Mouse (Mus musculus): ENCODE results near the gene Hyal2.

Hyal2 gene

GRCm38 (mm10) chr9:107586974-107587832 lies 19.5 kb downstream of the Hyal2 start, which contains the start of gene Ifrd2:
Gene Ifrd2, plus strand, starts transcription at chr9:107587642.
- peak; percentile 93 to 95 for DNase-seq (ENCODE audit: low read depth in 1 of 2, low spot score in 2 of 2)

DNA sequence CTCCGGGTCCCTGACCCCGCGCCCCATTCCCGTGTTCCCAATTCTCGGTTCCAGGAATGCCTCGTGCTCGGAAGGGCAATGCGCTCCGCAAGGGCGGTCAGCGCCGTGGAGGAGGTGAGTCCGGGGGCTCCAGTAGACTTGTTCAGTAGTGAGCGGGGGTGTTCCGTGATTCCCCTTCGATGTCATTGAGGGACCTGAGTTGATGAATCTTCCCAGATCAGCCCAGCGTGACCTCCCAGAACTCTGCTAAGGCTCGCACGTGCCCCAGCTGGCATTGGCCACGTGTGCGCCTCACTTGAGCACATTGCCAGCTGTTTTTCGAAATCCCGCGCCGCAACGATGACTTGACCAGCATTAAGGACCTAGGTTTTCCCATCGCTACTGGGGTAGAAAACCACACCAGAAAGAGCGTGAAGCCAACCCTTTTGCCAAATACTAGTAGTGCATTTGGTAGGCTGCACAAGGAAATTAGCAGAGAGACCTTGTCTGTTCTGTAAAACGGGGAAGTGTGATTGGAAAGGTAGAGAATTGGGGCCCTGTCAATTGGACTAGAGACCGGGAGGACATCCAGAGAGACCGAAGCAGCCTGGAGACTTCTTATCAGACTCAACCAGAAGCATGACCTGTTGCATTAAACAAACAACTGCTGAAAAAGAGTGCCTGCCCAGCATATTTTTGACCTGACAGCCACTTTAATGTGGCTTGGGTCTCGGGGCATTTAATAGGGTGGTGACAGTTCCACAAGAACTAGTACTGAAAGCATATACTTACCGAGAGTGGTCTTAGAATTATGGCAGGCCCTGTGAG lies 20.3 kb downstream of the Hyal2 start:
- no peak for DNase-seq (ENCODE audit: low read depth in 1 of 2, low spot score in 2 of 2)

GRCm38 (mm10) chr9:107590058-107590772 lies 22.5 kb downstream of the Hyal2 start:
- DNase-seq (ENCODE audit: low read depth in 1 of 2, low spot score in 2 of 2), result no peak

GRCm38 (mm10) chr9:107590773-107591060 lies 23.0 kb downstream of the Hyal2 start:
- DNase-seq (ENCODE audit: low read depth in 1 of 2, low spot score in 2 of 2), result no peak

DNA sequence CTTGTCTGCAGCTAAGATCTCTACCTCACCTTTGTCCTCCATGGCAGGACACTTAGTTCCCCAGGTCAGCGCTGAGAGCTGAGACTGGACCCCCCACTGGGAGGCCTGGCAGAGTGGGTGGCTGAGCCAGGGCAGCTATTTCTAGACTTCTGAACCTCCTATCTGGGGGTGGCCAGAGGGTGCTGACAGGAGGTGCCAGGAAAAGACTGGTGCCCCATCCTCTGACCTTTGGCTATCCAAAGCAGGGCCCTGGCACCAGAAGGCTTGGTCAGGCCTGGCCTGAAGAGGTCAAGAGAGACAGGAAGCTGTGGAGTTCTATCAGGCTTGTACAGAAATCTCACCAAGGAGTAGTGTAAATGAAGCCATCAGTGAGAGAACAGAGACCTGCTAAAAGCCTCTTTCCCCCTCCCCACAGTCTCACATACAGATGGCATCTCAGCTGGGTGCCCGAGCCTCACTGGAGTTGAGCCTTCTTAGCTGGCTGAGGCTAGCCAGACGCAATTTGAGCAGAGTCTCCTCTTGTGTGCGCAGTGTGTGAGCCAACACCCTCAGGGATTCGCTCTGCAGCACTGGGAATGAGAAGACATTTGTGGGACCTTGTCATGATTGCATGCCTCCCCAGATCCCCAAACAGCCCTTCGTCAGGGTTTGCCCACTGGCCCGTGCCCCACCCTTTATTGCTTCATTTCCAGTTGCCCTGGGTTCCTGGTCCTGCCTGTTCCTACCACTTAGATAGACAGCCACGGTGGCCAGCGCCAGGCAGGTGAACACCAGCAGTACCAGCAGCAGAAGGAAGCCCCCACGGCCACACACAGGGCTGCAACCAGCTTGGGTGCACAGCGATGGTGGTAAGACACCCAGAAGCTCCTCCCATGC lies 25.6 kb downstream of the Hyal2 start:
- no peak for DNase-seq (ENCODE audit: low read depth in 1 of 2, low spot score in 2 of 2)

GRCm38 (mm10) chr9:107594281-107595062 lies 26.7 kb downstream of the Hyal2 start:
- DNase-seq (ENCODE audit: low read depth in 1 of 2, low spot score in 2 of 2), result no peak

DNA sequence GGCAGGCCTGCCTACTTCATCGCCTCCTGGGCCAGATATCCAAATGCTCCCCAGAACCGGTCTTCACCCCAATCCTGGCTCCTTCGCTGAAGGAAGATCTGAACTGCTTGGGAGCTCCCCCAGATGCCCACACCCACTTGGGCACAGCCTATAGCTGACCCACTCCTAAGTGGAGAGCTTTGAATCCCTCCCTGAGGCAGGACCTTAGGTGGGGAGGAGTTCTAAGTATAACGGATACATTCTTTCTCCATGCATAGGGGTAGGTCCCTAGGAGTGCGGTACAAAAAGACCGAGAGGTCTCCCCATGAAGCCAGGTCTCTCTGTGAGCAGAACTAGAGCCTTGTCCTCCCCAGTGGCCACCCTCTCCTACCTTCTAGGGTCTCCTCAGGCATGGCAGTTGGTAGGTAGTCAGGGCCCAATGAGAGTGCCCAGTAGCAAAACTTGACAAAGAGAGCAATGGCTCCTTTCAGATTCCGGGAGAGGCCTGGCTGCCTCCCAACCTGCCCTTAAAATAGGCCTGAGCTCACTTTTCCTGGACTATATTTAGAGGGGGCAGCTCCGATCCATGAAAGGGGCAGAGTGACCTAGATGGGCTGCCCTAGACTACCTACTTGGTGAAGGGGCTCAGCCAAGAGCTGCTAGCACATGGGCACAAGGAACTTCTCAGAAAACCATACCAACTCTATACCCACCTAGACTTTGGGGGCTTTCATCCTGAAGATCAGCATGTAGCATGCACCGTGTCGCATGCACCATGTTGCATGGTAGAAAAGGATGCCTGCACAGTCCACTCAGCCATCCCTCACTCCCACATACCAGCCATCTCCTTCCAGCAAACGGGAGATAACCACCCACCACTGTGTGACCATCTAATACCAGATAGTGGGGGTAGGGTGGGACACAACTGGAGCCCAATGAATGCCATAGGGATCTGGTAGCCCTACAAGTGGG lies 29.1 kb downstream of the Hyal2 start:
- no peak for DNase-seq (ENCODE audit: low read depth in 1 of 2, low spot score in 2 of 2)

DNA sequence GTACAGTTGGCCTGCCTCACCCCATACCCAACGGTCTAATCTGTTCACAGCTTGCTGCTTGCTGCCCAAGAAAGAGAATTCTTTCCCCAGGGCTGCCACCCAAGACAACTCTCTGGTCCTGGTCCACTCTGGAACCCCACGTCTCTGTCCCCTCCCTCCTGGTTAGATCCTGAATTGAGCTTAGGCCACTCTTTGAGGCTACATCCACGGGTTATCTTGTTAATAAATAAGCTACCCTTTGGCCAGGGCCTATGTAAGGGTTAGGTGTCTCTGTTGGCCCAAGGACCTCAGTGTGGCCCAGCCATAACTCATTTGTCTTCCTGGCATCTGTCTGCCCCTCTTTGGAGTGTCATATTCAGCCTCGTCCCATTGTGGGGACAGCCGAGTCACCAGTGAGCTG lies 30.6 kb downstream of the Hyal2 start:
- no peak for DNase-seq (ENCODE audit: low read depth in 1 of 2, low spot score in 2 of 2)

- no peak for DNase-seq (ENCODE audit: low read depth in 1 of 2, low spot score in 2 of 2)
These were observed 31.7 kb downstream of the Hyal2 start for GRCm38 (mm10) chr9:107599433-107599832.

GRCm38 (mm10) chr9:107599842-107600241 lies 32.1 kb downstream of the Hyal2 start:
- no peak for DNase-seq (ENCODE audit: low read depth in 1 of 2, low spot score in 2 of 2)

DNA sequence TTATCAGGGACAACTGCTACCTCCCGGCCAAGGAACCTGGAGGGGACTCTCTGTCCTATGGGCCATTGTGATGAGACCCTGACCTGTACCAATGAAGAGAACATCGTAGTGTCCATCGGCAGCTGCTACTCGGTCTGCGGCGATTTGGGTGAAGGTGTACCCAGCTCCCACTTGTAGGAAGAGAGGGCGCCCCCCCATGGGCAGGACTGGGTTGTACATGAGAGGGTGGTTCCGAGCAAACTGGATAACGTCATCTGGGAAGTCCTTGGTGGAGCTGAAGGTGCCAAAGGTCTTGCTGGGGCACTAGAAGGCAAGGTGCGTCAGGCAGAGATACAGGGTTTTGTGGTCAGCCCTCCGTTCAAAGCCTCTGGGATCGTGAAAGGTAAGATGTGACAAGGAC lies 33.0 kb downstream of the Hyal2 start:
- no peak for DNase-seq (ENCODE audit: low read depth in 1 of 2, low spot score in 2 of 2)

DNA sequence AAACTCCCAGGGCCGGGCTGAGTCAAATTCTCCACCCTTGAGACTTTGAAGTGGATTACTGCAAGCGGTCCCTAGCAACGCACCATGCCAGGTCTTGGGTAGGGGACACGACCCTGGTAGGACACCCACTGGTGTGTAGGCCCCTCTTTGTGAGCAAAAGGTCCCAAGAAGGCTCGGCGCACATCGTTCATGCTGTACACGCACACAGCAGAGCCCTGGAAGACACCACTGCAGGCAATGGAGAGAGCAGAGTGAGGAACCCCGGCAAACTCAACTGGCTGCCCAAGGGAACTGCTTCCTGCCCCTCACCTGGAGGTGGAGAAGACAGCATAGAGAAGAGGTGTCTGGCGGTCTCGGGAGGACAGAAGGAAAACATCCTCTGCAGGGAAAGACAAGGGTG lies 33.5 kb downstream of the Hyal2 start:
- DNase-seq (ENCODE audit: low read depth in 1 of 2, low spot score in 2 of 2), result no peak

DNA sequence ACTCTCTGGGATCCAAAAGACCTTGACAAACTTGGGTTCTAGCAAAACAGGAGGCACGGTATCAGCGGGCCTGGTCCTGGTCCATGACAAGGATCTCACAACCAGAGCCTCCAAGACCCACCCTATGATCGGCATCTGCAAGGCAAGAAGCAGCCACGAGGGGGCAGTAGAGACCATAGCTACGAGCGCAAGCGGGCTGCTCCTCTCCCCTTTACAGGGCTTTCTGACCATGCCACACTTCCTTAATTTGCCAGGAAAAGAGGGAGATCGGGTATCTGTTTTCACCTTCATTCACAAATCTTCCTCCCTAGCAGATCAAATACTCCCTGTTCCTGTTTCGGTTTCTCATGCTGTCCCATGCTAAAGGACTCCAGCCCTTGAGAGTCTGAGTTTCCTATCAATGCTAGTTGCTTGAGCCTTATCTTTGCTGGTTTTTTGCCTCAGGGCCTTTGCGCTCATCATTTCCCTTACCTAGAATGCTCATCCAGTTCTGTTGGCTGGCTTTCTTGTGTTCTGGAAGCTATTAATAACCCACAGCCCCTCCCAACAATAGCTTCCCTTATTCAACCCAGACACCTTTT lies 34.4 kb downstream of the Hyal2 start:
- peak; percentile 77 to 89 for DNase-seq (ENCODE audit: low read depth in 1 of 2, low spot score in 2 of 2)

GRCm38 (mm10) chr9:107603251-107603650 lies 35.5 kb downstream of the Hyal2 start:
- no peak for DNase-seq (ENCODE audit: low read depth in 1 of 2, low spot score in 2 of 2)

- DNase-seq (ENCODE audit: low read depth in 1 of 2, low spot score in 2 of 2), result no peak
These were observed 37.4 kb downstream of the Hyal2 start for GRCm38 (mm10) chr9:107605041-107605661.

GRCm38 (mm10) chr9:107606591-107606990 lies 38.8 kb downstream of the Hyal2 start:
- no peak for DNase-seq (ENCODE audit: low read depth in 1 of 2, low spot score in 2 of 2)

GRCm38 (mm10) chr9:107607036-107607435 lies 39.3 kb downstream of the Hyal2 start:
- no peak for DNase-seq (ENCODE audit: low read depth in 1 of 2, low spot score in 2 of 2)

- no peak for DNase-seq (ENCODE audit: low read depth in 1 of 2, low spot score in 2 of 2)
These were observed 40.0 kb downstream of the Hyal2 start for GRCm38 (mm10) chr9:107607653-107608245.

All from monocyte, adult 2 months (primary cell).